Mouse (Mus musculus) ES-Bruce4 (cell line): Measurements from ENCODE around the gene Dpy30. TPM values are rescaled to one million over a fixed set of nuclear protein-coding genes. Genes with fewer than 3 reads are reported as not detected.
A peak's percentile ranks its signal among the peaks of the same experiment; 100 is the strongest.

Source experiments
- H3K27ac ChIP-seq: 2 replicates; pipeline ENCODE4 v1.5.1; 2012; ENCODE audit warnings: low read length, inconsistent platforms; ENCODE audit not compliant: insufficient read depth
- H3K27me3 ChIP-seq: 2 replicates; pipeline ENCODE4 v1.6.1; 2012; ENCODE audit warnings: mild to moderate bottlenecking, low read length, inconsistent platforms; ENCODE audit not compliant: control insufficient read depth, poor library complexity, insufficient read depth, severe bottlenecking
- H3K36me3 ChIP-seq: 2 replicates; pipeline ENCODE4 v1.6.1; 2012; ENCODE audit warnings: inconsistent platforms, mild to moderate bottlenecking, low read length, moderate library complexity; ENCODE audit not compliant: control insufficient read depth, poor library complexity, insufficient read depth, severe bottlenecking
- H3K4me1 ChIP-seq: one replicate; pipeline ENCODE4 v1.8.1; 2011; ENCODE audit warnings: low read length; ENCODE audit not compliant: control insufficient read depth, insufficient read depth
- H3K4me3 ChIP-seq: 2 replicates; pipeline ENCODE4 v1.5.1; 2011; ENCODE audit warnings: low read depth, mild to moderate bottlenecking, low read length
- H3K9ac ChIP-seq: 2 replicates; pipeline ENCODE4 v1.6.1; 2012; ENCODE audit warnings: low read depth, mild to moderate bottlenecking, inconsistent platforms; ENCODE audit not compliant: poor library complexity, severe bottlenecking
- H3K9me3 ChIP-seq: replicated peaks from 2 replicates; pipeline ENCODE4 v1.6.1; 2012; ENCODE audit warnings: mild to moderate bottlenecking, low read length, inconsistent platforms; ENCODE audit not compliant: control insufficient read depth, poor library complexity, insufficient read depth, severe bottlenecking
- CTCF ChIP-seq: IDR thresholded peaks from one replicate; pipeline ENCODE4 v1.8.1; 2011; ENCODE audit warnings: low read depth, low read length
- EP300 ChIP-seq: IDR thresholded peaks from 2 replicates; pipeline ENCODE4 v1.6.1; 2011; ENCODE audit warnings: low read depth, low read length; ENCODE audit not compliant: insufficient read depth
- POLR2A ChIP-seq: IDR thresholded peaks from one replicate; pipeline ENCODE4 v1.8.1; 2011; ENCODE audit warnings: low read length; ENCODE audit not compliant: insufficient read depth
- polyA plus RNA-seq: library from polyadenylated mRNA; stranded (reverse); fragments of >200 nt; gene quantifications from 2 replicates; pipeline ENCODE4 v1.2.4, GENCODE M21; 2011; ENCODE audit warnings: low read depth; ENCODE audit not compliant: missing spikeins, insufficient read depth, insufficient read length

Dpy30 gene
- polyA plus RNA-seq, 1 experiment = 257 TPM

DNA sequence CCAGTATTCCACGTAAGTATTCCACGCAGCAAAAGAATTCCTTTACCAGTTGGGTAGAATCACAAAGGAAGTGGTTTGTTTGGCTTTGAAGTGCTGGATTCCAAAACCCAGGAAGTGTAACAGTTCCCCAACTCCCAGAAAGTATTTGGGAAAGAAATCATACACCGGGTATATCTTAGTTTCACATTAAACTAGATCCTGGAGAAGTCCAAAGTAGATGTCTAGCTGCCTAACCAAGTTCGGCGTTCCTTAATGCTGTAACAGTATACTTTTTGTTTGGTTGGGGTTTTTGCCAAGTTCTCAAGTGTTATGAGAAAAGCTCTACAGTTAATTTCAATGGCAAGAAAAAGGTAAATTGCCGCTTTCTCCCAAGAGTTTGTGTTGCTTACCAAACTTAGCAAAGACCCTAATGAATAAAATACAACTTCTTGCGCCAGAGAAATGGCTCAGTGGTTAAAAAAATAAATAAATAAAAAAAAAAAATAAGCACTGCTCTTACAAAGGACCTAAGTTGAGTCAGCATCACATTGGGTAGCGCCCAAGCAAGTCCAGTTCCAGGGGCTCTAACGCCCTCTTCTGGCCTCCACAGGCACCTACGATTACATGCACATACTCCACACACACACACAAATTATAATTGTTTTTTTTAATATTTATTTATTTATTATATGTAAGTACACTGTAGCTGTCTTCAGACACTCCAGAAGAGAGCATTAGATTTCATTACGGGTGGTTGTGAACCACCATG is 27.5 kb downstream of the Dpy30 start:
- TF ChIP-seq POLR2A (no peak), CTCF (peak; percentile 67), EP300 (no peak)
- no peaks in the 10 kb centered on the region for H3K4me1 ChIP-seq
- H3K9ac ChIP-seq = peak overlapping the region; percentile 96

GRCm38 (mm10) chr17:74295026-74295970 is 28.4 kb downstream of the Dpy30 start, which contains the start of gene Memo1:
TSS of gene Memo1 (minus strand) at chr17:74295521.
- no peak for TF ChIP-seq POLR2A
- no peak for TF ChIP-seq CTCF
- no peak for TF ChIP-seq EP300
- H3K9me3 ChIP-seq = no peaks in the 10 kb centered on the region
- no peaks in the 10 kb centered on the region for H3K27me3 ChIP-seq

More for the DNA sequence above, 27.5 kb downstream of the Dpy30 start:
- Histone ChIP-seq H3K36me3 (peaks cover 9% of the 10 kb centered on the region), H3K4me3 (peak overlapping the region; percentile 73; the same call in 1 of the 2 replicates), H3K27ac (no peak overlapping the region), H3K27me3 (no peaks in the 10 kb centered on the region), H3K9me3 (no peaks in the 10 kb centered on the region)

GRCm38 (mm10) chr17:74294426-74295025 is 29.2 kb downstream of the Dpy30 start:
- no peak overlapping the region; the same call in 1 of the 2 replicates for H3K27ac ChIP-seq
- H3K9me3 ChIP-seq = no peaks in the 10 kb centered on the region
- no peaks in the 10 kb centered on the region for H3K27me3 ChIP-seq
- no peak for TF ChIP-seq EP300
- TF ChIP-seq POLR2A = no peak
- no peak for TF ChIP-seq CTCF
- no peaks in the 10 kb centered on the region for H3K4me1 ChIP-seq
- peak overlapping the region; percentile 96 for H3K9ac ChIP-seq
- H3K4me3 ChIP-seq = peak overlapping the region; percentile 92
- H3K36me3 ChIP-seq = peaks cover 5% of the 10 kb centered on the region

More at GRCm38 (mm10) chr17:74295026-74295970, 28.4 kb downstream of the Dpy30 start, which contains the start of gene Memo1:
- Histone ChIP-seq H3K36me3 (peaks cover 9% of the 10 kb centered on the region), H3K4me1 (no peaks in the 10 kb centered on the region), H3K9ac (peak within 1 kb of the TSS; percentile 96), H3K4me3 (peak within 1 kb of the TSS; percentile 92), H3K27ac (peak within 1 kb of the TSS; percentile 83)

- no peak for TF ChIP-seq EP300
- TF ChIP-seq POLR2A = no peak
- TF ChIP-seq CTCF = no peak
- no peak overlapping the region for H3K27ac ChIP-seq
- H3K9ac ChIP-seq = peak overlapping the region; percentile 96
These were observed 29.9 kb downstream of the Dpy30 start for GRCm38 (mm10) chr17:74293687-74294425.

GRCm38 (mm10) chr17:74291640-74292361 is 31.9 kb downstream of the Dpy30 start:
- Histone ChIP-seq H3K9me3 (no peaks in the 10 kb centered on the region), H3K9ac (no peak overlapping the region), H3K27me3 (no peaks in the 10 kb centered on the region), H3K4me3 (no peak overlapping the region), H3K4me1 (no peaks in the 10 kb centered on the region), H3K36me3 (no peaks in the 10 kb centered on the region), H3K27ac (no peak overlapping the region)
- TF ChIP-seq EP300 = no peak
- no peak for TF ChIP-seq CTCF
- TF ChIP-seq POLR2A = no peak

More at GRCm38 (mm10) chr17:74293687-74294425, 29.9 kb downstream of the Dpy30 start:
- Histone ChIP-seq H3K4me3 (peak overlapping the region; percentile 92), H3K27me3 (no peaks in the 10 kb centered on the region), H3K9me3 (no peaks in the 10 kb centered on the region), H3K4me1 (no peaks in the 10 kb centered on the region), H3K36me3 (peaks cover under 1% of the 10 kb centered on the region; the same call in 1 of the 2 replicates)
